Mouse (Mus musculus) fat pad, adult 2 months (tissue): ENCODE measurements around the gene D630003M21Rik.

Experiments
- DNase-seq: peaks from one replicate; pipeline ENCODE4 v3.0.0-alpha.2; 2011; ENCODE audit warnings: low read depth, low spot score; ENCODE audit errors: extremely low read depth

Gene D630003M21Rik

DNA sequence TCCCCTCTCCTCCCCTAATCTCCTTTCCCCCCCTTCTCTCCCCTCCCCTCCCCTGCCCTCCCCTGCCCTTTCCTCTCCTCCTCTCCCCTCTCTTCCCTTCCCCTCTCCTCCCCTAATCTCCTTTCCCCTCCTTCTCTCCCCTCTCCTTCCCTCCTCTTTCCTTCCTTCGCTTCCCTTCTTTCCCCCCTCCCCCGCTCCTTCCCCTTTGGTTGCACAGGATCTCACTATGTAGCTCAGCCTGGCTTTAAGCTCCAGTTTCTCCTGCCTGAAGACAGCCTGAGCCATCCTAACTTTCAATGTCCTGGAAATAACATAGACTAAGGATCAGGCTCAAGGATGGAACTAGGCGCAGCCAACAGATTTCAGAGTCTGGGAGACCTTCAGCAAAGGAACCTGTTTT is 85.2 kb downstream of the D630003M21Rik start:
- DNase-seq = no peak

DNA sequence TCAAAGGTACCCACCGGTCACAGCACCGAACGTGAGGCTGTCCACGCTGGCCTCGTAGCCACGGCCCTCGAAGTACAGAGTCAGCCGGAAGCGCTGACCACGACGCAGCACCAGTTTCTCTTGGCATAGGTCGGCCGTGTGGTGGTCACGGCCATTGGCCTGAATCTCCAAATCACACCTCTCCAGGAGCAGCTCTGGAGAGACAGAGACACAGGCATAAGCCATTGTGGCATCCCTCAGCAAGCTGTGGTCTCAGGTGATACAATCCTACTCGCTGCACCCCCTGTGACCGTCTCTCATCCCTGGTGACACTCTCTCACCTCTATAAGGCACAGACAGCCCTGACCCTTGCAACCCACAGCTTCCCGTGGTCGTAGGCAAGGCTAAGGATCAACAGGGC is 86.0 kb downstream of the D630003M21Rik start:
- no peak for DNase-seq

DNA sequence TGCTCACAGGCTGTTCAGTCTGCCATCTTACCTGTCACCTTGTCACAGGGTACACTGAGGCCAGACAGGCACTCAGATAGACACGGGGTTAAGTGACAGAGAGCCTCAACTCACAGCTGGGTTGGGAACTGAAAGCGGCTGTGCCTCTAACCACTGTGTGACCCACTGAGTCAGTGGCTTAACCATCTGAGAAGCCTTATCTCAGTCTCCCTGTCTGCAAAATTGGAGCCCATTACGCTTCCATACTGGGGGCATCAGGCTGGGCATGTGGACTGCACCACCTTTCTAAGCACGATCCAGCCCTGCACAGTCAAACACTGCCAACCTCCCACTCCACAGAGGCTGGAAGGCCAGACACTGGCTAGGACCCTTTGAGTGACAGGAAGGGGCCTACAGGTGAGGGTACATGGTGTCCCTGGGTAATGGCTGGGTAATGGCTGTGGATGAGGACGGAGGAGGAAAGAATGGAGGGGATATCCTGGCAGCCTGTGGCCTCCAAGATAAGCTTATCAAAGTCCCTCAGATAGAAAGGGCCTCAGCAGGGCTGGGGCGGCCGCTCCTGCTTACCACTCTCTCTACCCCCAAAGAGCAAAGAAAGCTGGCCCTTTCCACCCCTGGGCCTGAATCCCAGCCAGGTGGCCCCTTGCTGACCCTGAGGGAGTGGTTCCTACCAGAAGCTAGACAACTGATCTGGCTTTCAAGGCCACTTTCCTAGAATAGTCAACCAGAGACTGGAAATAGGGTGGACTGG is 87.2 kb downstream of the D630003M21Rik start:
- no peak for DNase-seq

DNA sequence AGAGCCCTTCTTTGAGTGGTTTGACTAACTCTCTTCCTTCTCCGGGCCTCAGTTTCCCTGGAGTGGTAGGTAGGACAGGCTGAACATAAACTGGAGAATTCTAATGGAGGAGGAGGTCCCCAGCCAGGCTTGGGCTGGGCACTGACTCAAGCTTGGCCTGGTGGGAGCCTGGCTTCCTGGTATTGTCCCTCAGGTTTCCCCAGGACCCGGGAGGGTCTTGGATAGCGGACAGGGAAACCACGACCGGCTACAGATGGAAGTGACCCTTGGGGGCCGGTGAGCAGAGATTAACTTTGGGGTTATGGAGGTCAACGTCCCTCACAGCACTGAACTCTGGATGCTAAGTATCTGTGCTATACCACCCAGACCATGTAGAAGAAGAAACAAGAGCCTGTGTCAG is 87.8 kb downstream of the D630003M21Rik start:
- DNase-seq = no peak

DNA sequence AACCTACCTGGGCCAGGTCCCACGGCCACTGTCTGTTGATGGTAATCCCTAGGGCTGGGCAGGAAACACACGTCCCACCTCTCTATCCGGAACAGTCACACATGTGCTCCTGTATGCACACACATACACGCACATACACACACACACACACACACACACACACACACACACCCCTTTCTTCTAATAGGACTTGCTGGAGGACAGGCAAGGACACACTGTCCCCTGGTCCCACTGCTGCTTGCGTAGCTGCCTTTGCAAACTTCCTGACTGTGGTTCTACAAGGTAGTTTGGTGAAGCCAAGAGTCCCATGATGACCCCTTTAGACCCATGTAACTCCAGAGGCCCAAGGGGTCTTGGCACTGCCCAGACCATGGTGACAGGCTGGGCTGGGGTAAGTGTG is 88.4 kb downstream of the D630003M21Rik start:
- DNase-seq = no peak

DNA sequence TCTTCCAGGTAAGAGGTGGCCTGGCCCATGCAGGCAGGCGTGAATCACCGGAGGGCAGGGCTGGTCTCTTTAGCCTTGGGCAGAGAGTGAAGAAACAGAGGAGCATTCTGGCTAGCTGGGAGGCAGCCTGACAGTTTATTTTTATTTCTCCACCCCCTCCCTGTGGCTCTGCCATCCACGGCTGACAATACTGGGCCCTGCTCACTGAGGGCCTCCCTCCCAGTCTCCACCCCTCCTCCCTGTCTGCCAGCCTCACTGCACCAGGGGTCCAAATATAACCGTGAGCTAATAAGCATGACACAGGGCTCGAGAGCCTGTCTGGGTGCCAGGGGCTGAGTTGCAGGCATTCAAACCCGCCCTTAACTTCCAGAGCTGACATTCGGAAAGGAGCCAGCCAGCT is 89.4 kb downstream of the D630003M21Rik start:
- DNase-seq = no peak

DNA sequence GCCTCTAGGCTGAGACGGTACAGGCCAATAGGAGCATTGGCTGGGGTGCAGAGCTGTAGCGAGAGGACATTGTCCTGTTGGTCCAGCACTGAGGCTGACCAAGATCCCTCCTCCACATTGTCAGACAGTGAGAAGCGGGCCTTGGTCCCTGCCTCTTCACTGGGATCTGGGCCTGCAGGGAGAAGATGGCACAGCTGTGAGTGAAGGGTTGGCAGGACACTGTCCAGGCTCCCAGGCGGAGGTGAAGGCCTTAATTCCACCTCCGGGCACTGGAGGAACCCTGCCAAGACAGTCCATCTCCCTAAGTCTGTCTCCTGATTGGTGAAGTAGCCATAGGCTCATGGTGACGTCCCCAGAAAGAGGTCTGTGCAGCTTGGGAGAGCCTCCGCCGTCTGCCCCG is 90.2 kb downstream of the D630003M21Rik start:
- DNase-seq = no peak

DNA sequence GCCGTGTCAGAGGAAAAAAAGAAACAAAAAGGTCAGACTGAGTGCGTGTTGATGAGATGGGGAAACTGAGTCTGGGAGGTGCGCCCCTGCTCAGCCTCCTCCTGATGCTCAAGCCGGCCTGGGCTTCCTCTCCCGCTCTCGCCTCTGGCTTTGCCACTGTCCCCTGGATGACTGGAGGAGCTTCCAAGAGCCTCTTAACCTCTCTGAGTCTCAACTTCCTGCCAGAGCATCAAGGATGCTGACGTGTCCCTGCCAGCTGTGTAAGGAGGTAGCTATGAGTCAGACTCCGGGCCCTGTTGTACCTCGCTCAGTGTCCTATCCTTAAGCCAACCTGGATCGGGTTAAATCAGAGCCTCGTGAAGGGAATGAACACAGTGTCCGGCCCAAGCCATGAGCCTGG is 91.3 kb downstream of the D630003M21Rik start:
- no peak for DNase-seq

DNA sequence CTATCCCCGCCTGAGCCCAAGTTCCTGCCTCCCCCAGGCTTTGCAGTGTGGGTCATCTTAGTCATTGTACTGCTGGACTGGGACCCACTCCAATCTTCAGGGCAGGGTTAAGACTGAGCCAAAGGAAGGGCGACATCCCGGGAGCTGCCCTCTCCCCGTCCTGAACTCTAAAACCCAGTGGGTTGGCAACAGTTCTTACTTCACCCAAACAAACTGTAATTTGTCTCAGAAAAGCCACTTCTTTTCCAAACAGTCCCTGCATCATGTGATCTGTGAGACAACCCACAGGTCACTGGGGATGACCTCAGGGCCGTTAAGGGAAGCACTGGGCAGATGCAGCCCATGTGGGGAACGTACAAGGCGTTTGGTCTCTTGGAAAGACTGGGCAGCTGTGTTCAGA is 92.8 kb downstream of the D630003M21Rik start:
- DNase-seq = no peak

DNA sequence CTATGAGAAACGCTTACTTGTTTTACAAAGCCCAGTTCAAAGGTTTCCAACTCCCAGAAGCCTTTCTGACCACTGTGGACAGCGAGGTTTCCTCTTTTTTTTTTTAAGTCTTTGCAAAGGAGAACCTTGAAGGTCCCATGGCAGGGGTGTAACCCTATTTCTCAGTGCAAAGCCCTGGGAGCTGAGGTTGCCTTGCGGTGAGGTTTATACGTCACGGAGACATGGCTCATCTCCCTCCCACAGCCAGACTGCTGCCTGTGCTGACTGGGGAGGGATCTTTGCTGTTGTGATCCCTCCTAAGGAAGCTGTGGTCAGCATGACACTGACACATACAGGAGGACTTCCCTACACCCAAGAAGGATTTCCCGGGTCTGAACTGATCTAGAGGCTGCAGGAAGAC is 96.0 kb downstream of the D630003M21Rik start:
- DNase-seq = no peak
